Mouse (Mus musculus): ENCODE results near the gene Olfm2.

DNA sequence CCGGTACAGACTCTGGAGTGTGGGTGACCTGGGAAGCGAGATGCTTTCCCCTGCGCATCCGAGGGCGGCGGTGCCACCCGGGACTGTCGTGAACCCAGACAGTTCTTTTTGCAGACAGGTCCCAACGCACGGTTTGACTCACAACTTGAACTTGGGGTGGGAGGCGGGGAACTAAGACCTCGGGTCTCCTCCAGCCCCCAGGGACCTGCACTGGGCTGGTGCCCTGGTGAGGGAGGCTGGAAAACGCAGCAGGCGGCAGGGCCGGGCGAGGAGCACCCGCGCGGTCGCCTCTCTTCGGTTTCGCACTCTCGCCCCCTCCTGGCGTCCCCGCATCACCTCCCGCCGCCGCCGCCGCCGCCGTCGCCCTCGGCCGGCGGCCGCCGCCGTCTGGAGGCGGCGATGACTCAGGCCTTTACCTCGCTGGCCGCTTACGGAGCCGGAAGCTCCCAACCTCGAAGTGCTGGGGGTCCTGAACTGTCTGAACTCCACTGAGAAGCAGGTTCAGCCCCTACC is 18.5 kb downstream of the Olfm2 start:
- TF ChIP-seq POLR2A (IDR thresholded peaks at IDR 0.05; ENCODE audit: insufficient read length, low read depth) = no peak
- no peak for TF ChIP-seq MAX (IDR thresholded peaks at IDR 0.05; ENCODE audit: low read depth)
- no peak for TF ChIP-seq TCF12 (IDR thresholded peaks at IDR 0.05; ENCODE audit: insufficient read depth, poor library complexity, severe bottlenecking)
- no peak for TF ChIP-seq E2F4 (IDR thresholded peaks at IDR 0.05; ENCODE audit: insufficient read depth)
- no peak for TF ChIP-seq POLR2AphosphoS2 (IDR thresholded peaks at IDR 0.05; ENCODE audit: insufficient read length, low read depth)
- no peak for TF ChIP-seq USF1 (IDR thresholded peaks at IDR 0.05; ENCODE audit: low read depth)
- TF ChIP-seq MYOG (IDR thresholded peaks at IDR 0.05; ENCODE audit: control insufficient read depth in 1 of 3, insufficient read depth in 1 of 3, insufficient read length in 2 of 3, low read depth in 2 of 3) = no peak

Data from myocyte (in vitro differentiated cells).